Mouse (Mus musculus) liver, postnatal 0 days (tissue): ENCODE measurements around the gene Prorsd1. TPM values are rescaled to one million over a fixed set of nuclear protein-coding genes. Genes with fewer than 3 reads are reported as not detected.
A peak's percentile ranks its signal among the peaks of the same experiment; 100 is the strongest.

Experiments
- ATAC-seq: fragments of 200-750 bp; cut with Nextera tagmentation; 2 replicates; pipeline ENCODE4 v1.8.0; 2017; ENCODE audit warnings: mild to moderate bottlenecking, moderate library complexity
- DNase-seq: peaks from one replicate; pipeline ENCODE4 v3.0.0-alpha.2; 2016
- H3K27ac ChIP-seq: fragments of 300-500 bp; sonication (generic); 2 replicates; pipeline ENCODE4 v1.5.1; 2014; ENCODE audit warnings: antibody characterized with exemption, moderate library complexity, mild to moderate bottlenecking, low read depth
- H3K27me3 ChIP-seq: fragments of 300-500 bp; sonication (generic); 2 replicates; pipeline ENCODE4 v1.6.1; 2014; ENCODE audit warnings: low read length, control low read depth, mixed read lengths; ENCODE audit not compliant: insufficient read depth
- H3K36me3 ChIP-seq: fragments of 300-500 bp; sonication (generic); replicated peaks from 2 replicates; pipeline ENCODE4 v1.6.1; 2014; ENCODE audit warnings: mild to moderate bottlenecking, control low read depth, low read length, moderate library complexity, mixed read lengths; ENCODE audit not compliant: insufficient read depth
- H3K4me1 ChIP-seq: fragments of 300-500 bp; sonication (generic); 2 replicates; pipeline ENCODE4 v1.6.1; 2014; ENCODE audit warnings: antibody characterized with exemption, mild to moderate bottlenecking, control low read depth; ENCODE audit not compliant: insufficient read depth
- H3K4me2 ChIP-seq: fragments of 300-500 bp; sonication (generic); 2 replicates; pipeline ENCODE4 v1.6.1; 2014; ENCODE audit warnings: low read depth, mild to moderate bottlenecking, low read length, moderate library complexity, mixed read lengths
- H3K4me3 ChIP-seq: fragments of 300-500 bp; sonication (generic); 2 replicates; pipeline ENCODE4 v1.5.1; 2014; ENCODE audit warnings: low read depth, low read length
- H3K9ac ChIP-seq: fragments of 300-500 bp; sonication (generic); replicated peaks from 2 replicates; pipeline ENCODE4 v1.6.1; 2014; ENCODE audit warnings: mild to moderate bottlenecking, moderate library complexity
- H3K9me3 ChIP-seq: fragments of 300-500 bp; sonication (generic); 2 replicates; pipeline ENCODE4 v1.6.1; 2016; ENCODE audit warnings: mild to moderate bottlenecking, control low read depth, low read length, mixed read lengths
- CTCF ChIP-seq: sonication (generic); IDR thresholded peaks from 2 replicates; pipeline ENCODE4 v1.5.1; 2016; ENCODE audit warnings: antibody characterized with exemption, low read depth
- EP300 ChIP-seq: IDR thresholded peaks from 2 replicates; pipeline ENCODE4 v1.6.1; 2016; ENCODE audit warnings: antibody characterized with exemption, low read depth, mild to moderate bottlenecking
- WGBS: fragments of 180-500 bp; shearing (Covaris S2); extraction: QIAGEN DNeasy Blood & Tissue Kit; methylation state at CpG from one replicate; pipeline ENCODE4 v1.1.7; 2014; ENCODE audit not compliant: insufficient replicate concordance; 5-methylcytosine and 5-hydroxymethylcytosine counted together
- polyA plus RNA-seq: library from polyadenylated mRNA; unstranded; fragments of >200 nt; fragmentation: Nextera tagmentation; extraction: Ambion mirVana; gene quantifications from 2 replicates; pipeline ENCODE4 v1.2.1, GENCODE M21; 2015

The Prorsd1 gene
- polyA plus RNA-seq, 1 experiment from 2014 or later, result 19.4 TPM

GRCm38 (mm10) chr11:29504899-29505625 is 9.8 kb downstream of the Prorsd1 start:
- no peak for ATAC-seq
- Histone ChIP-seq H3K27ac (no peak overlapping the region), H3K4me1 (no peaks in the 10 kb centered on the region), H3K36me3 (peaks cover 6% of the 10 kb centered on the region), H3K9me3 (no peaks in the 10 kb centered on the region), H3K9ac (no peak overlapping the region), H3K27me3 (no peaks in the 10 kb centered on the region), H3K4me3 (no peak overlapping the region), H3K4me2 (no peak overlapping the region)
- 58% methylated on average over 2 of the region's 2 CpGs for WGBS
- no peak for TF ChIP-seq CTCF
- no peak for TF ChIP-seq EP300
- DNase-seq, result no peak

DNA sequence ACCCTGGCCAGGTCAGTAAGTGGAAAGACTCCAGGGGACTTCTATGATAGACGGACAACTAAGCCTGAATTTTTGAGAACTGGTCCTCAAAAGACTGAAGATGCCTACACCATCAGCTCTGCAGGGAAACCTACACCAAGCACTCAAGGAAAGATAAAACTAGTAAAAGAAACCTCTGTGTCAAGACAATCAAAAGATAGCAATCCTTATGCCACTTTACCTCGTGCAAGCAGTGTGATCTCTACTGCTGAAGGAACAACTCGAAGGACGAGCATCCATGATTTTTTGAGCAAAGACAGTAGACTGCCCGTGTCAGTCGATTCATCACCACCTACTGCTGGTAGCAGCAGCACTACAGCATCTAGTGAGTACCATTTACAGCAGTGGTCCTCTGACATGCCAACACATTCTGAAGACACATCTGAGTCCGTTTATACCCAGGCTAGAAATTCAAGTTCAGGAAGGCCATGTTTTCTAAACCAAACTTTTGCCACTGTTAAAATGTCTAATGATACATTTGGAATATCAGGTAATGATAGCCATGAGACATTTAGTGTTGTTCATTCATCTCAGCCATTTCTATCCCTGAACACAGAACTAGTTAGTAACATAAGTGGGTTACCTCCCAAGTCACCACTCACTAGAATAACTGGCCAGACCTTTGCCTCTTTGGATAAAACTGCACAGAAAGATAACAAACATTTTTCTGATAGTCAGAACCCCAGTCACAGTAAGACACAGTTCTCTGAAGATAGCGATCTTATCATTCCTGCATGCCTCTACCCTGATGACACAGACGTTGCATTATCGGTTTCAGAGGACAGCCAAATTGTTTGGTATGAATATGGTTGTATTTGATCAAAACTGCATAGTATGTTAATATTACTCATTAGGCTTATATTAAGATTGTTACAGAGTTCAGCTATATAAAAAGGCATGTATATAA is 10.6 kb downstream of the Prorsd1 start:
- no peak for DNase-seq
- TF ChIP-seq CTCF (no peak), EP300 (peak; percentile 92)
- peak; percentile 44 for ATAC-seq
- WGBS, result 72% methylated on average over 10 of the region's 10 CpGs
- Histone ChIP-seq H3K27me3 (no peaks in the 10 kb centered on the region), H3K36me3 (peaks cover 6% of the 10 kb centered on the region), H3K9ac (no peak overlapping the region), H3K4me3 (no peak overlapping the region), H3K9me3 (no peaks in the 10 kb centered on the region), H3K4me2 (no peak overlapping the region), H3K4me1 (no peaks in the 10 kb centered on the region), H3K27ac (no peak overlapping the region)

- no peaks in the 10 kb centered on the region; the same call in 1 of the 2 replicates for H3K36me3 ChIP-seq
- 62% methylated on average over 3 of the region's 3 CpGs for WGBS
- H3K27ac ChIP-seq, result no peak overlapping the region
- no peak overlapping the region for H3K9ac ChIP-seq
- ATAC-seq (no peak), DNase-seq (no peak)
- no peak overlapping the region for H3K4me2 ChIP-seq
- H3K4me3 ChIP-seq, result no peak overlapping the region
- no peaks in the 10 kb centered on the region for H3K27me3 ChIP-seq
- no peaks in the 10 kb centered on the region for H3K9me3 ChIP-seq
- H3K4me1 ChIP-seq, result no peaks in the 10 kb centered on the region
- no peak for TF ChIP-seq CTCF
- no peak for TF ChIP-seq EP300
Observed at GRCm38 (mm10) chr11:29496962-29497361, 17.9 kb downstream of the Prorsd1 start.

GRCm38 (mm10) chr11:29493135-29493534 is 21.7 kb downstream of the Prorsd1 start:
- no peak overlapping the region for H3K9ac ChIP-seq
- no peaks in the 10 kb centered on the region for H3K4me1 ChIP-seq
- no peak overlapping the region for H3K4me3 ChIP-seq
- H3K9me3 ChIP-seq, result no peaks in the 10 kb centered on the region
- no peaks in the 10 kb centered on the region; the same call in 1 of the 2 replicates for H3K36me3 ChIP-seq
- no peak for DNase-seq
- no peak overlapping the region for H3K27ac ChIP-seq
- no peak overlapping the region for H3K4me2 ChIP-seq
- TF ChIP-seq CTCF, result no peak
- no peak for TF ChIP-seq EP300
- H3K27me3 ChIP-seq, result no peaks in the 10 kb centered on the region
- ATAC-seq, result no peak
- WGBS, result 91% methylated on average over 1 of the region's 1 CpGs

DNA sequence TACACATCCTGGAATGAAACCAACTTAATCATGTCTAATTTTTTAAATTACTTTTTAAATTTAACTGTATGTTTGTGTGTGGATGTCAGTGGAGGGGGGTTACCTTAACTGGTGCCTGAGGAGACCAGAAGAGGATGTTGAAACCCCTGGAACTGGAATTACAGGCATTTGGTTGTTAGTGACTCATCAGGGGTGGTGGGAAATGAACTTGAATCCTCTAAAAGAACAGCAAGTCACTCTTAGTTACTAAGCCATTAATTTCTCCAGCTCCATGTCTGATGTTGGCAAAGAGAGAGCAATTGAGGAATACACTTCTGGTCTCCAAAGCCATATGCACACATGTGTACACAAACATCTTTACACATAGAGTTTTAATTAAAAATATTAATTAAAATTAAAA is 40.2 kb downstream of the Prorsd1 start:
- TF ChIP-seq EP300, result no peak
- TF ChIP-seq CTCF, result no peak
- Histone ChIP-seq H3K27ac (no peak overlapping the region), H3K27me3 (no peaks in the 10 kb centered on the region), H3K4me3 (no peak overlapping the region), H3K4me2 (no peak overlapping the region), H3K9ac (no peak overlapping the region), H3K36me3 (no peaks in the 10 kb centered on the region), H3K9me3 (no peaks in the 10 kb centered on the region), H3K4me1 (no peaks in the 10 kb centered on the region)
- ATAC-seq (no peak), DNase-seq (no peak)

Other genes with a start within 250 kb of the Prorsd1 start
- 3.0 and 3.3 TPM in 2 replicates for gene Ccdc88a, start 141.4 kb downstream of the Prorsd1 start, polyA plus RNA-seq
- gene Mtif2, start 11.4 kb upstream of the Prorsd1 start, polyA plus RNA-seq, result 20.2 and 21.2 TPM in 2 replicates
- gene Clhc1, start 32.9 kb upstream of the Prorsd1 start, polyA plus RNA-seq, result not detected in 2 replicates
- gene Rps27a, start 33.1 kb upstream of the Prorsd1 start, polyA plus RNA-seq, result 684 and 729 TPM in 2 replicates
- 57.1 and 59.3 TPM in 2 replicates for gene Rtn4, start 177.9 kb upstream of the Prorsd1 start, polyA plus RNA-seq